Mouse (Mus musculus): ENCODE data around the gene Olfr370. TPM values are rescaled to one million over a fixed set of nuclear protein-coding genes. Genes with fewer than 3 reads are reported as not detected.

Olfr370 gene
- polyA plus RNA-seq, 1 experiment from 2014 or later: 0.10 TPM

DNA sequence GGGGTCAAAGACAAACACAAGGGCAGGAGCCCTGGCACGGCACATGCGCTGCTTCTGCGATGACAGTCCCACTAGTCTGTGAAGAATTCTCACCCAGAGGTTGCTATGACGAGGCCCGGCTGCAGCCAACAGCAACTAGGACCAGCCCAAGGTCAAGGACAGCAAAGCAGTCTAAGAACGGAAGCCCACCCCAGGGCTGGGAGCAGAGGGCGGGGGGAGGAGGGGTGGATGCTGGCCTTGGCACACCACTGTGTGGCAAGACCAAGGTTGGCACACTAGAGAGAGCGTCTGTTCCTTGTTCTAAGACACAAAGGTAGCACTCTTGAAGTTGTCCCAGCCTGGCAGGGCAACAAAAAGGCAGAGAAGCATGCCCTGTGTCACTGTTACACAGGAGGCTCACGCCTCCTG, 41.8 kb downstream of the Olfr370 start:
- Histone ChIP-seq H3K4me2 (replicated peaks) (no peak overlapping the region), H3K4me3 (no peak overlapping the region), H3K4me1 (peaks cover 61% of the 10 kb centered on the region), H3K36me3 (peaks cover 23% of the 10 kb centered on the region), H3K27me3 (no peaks in the 10 kb centered on the region), H3K9ac (no peak overlapping the region), H3K27ac (0 out of 2 replicates have a peak overlapping the region, but pooled peaks have one; percentile 30), H3K9me3 (replicated peaks) (no peaks in the 10 kb centered on the region)
- no peak for ATAC-seq (ENCODE audit: low FRiP score)
- 46% methylated on average over 9 of the region's 9 CpGs for WGBS

DNA sequence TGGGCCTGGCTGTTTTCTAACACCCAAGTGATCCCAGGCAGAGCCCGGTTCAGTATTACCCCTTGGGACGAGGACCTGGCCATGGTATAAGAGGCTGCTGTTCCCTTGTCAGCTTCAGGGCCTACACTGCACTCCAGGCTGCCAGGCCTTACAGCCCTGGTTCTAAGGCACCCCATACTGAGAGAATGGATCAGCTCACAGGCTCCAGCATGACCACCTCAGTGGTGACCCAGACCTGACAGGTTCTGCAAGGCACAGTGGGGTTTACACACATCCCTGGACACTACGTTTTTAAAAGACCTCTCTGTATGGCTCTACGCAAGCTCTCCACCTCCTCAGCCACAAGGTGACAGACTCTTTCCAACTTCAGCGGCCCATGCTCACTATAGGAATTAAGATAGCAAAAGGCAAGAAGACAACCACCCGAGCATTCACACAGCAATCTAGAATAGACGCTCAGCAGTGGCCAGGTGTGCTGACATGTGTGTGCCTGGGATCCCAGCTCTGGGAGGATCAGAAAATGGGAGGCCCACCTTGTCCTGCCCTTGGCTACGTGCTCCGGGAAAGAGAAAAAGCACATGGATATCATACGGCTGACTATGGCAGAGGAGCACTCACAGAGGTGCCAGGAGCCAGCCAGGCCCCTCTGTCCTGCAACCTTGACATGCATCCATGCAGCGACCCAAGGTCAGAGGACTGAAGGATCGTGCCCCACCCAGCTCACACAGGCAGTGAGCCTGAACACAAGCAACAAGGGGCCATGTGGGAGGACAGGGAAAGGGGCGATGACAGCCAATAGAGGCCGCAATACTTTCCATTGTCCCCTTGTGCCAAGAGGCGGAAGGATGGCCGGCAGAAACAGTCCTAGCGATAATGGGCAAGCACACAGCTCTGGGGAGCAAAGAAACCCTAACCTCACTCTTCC, 42.8 kb downstream of the Olfr370 start:
- H3K36me3 ChIP-seq: peaks cover 13% of the 10 kb centered on the region
- H3K27ac ChIP-seq: 0 out of 2 replicates have a peak overlapping the region, but pooled peaks have one; percentile 30
- no peaks in the 10 kb centered on the region for H3K27me3 ChIP-seq
- 70% methylated on average over 17 of the region's 17 CpGs for WGBS
- no peaks in the 10 kb centered on the region for H3K9me3 ChIP-seq (replicated peaks)
- H3K4me2 ChIP-seq (replicated peaks): no peak overlapping the region
- H3K4me1 ChIP-seq: peaks cover 62% of the 10 kb centered on the region
- ATAC-seq (ENCODE audit: low FRiP score): no peak
- H3K9ac ChIP-seq: peak overlapping the region; percentile 35
- no peak overlapping the region for H3K4me3 ChIP-seq

DNA sequence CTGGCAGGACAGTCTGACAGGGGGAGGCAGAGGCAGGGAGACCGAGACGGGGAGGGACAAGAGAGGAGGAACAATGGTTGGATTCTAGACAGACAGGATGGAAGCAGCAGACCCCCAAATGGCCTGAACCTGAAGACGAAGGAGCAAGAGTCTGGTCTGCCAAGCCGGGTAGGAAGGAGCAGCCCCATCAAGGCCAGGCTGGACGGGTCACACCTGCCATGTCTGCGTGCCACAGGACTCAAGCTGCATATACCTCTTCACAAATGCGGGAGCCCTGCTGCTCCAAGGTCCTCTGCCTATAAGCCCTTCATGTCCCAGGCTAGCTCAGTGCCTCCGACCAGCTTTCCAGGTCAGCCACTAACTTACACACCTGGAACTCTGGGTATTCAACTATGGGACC, 44.1 kb downstream of the Olfr370 start:
- no peak for ATAC-seq (ENCODE audit: low FRiP score)
- Histone ChIP-seq H3K4me3 (no peak overlapping the region), H3K9me3 (replicated peaks) (no peaks in the 10 kb centered on the region), H3K4me1 (peaks cover 57% of the 10 kb centered on the region), H3K27me3 (no peaks in the 10 kb centered on the region), H3K4me2 (replicated peaks) (no peak overlapping the region), H3K27ac (0 out of 2 replicates have a peak overlapping the region, but pooled peaks have one; percentile 30), H3K9ac (0 out of 2 replicates have a peak overlapping the region, but pooled peaks have one; percentile 35), H3K36me3 (peaks cover 10% of the 10 kb centered on the region)
- 87% methylated on average over 8 of the region's 8 CpGs for WGBS

DNA sequence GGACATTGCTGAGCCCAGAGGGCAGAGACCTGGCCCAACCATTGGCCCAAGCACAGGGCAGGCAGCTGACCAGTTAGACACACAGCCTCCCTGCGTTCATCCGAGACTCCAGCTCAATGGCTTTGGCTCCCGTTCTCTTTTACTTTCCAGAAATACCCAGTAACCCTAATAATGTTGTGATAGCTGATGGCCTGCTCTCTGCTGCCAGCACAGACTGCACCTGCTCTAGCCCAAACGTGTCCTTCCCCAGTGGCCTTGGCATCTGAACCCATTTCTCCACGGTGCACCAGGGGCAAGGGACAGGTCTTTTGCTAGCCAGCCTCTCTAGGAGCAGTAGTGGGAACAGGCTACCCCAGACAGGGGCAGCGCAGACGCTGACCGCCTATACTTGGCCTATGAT, 45.2 kb downstream of the Olfr370 start:
- Histone ChIP-seq H3K36me3 (peaks cover 18% of the 10 kb centered on the region), H3K4me2 (replicated peaks) (no peak overlapping the region), H3K4me3 (no peak overlapping the region), H3K27me3 (no peaks in the 10 kb centered on the region), H3K4me1 (peaks cover 46% of the 10 kb centered on the region), H3K9ac (no peak overlapping the region), H3K9me3 (replicated peaks) (no peaks in the 10 kb centered on the region), H3K27ac (no peak overlapping the region)
- WGBS: 89% methylated on average over 8 of the region's 8 CpGs
- ATAC-seq (ENCODE audit: low FRiP score): no peak

DNA sequence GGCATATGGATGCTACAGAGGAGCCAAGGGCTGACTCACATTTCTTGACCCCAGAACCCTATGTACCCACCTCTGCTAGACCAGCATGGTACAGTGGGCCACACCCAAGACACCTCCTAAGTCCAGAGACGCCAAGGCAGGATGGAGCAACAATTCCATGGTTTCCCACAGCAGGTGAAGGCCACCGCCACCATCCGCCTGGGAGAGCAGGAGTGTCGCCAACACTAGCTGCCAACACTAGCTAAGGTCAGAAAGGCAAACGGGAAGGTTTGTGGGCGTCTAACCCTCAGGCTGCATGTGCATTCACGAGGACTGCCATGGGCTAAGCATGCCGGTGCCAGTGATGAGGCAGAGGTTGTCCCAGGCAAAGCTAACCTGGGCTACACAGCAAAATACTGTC, 46.6 kb downstream of the Olfr370 start:
- no peak for ATAC-seq (ENCODE audit: low FRiP score)
- no peaks in the 10 kb centered on the region for H3K9me3 ChIP-seq (replicated peaks)
- H3K27me3 ChIP-seq: no peaks in the 10 kb centered on the region
- H3K4me1 ChIP-seq: peaks cover 37% of the 10 kb centered on the region
- peaks cover 26% of the 10 kb centered on the region for H3K36me3 ChIP-seq
- no peak overlapping the region for H3K9ac ChIP-seq
- H3K4me2 ChIP-seq (replicated peaks): no peak overlapping the region
- H3K4me3 ChIP-seq: no peak overlapping the region
- WGBS: 88% methylated on average over 8 of the region's 8 CpGs
- no peak overlapping the region for H3K27ac ChIP-seq

DNA sequence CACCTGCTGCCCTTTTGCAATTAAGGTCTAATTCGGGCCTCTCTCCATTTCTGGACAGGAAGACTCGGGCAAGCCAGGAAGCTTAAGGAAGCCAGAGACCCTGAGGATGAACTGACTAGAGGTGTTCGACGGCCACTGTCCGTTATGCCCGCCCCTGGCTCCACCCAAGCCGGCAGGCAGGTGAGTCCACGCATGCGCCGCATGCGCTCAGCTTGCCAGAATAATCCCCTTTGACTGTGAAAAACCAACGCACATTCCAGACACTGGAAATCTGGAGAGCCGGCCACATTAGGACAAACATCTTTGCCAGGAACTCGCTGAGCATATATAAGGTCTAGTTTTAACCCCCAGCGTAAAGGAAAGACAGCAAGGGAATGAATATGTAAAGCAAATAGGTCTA, 47.7 kb downstream of the Olfr370 start:
- Histone ChIP-seq H3K9me3 (replicated peaks) (no peaks in the 10 kb centered on the region), H3K4me3 (no peak overlapping the region), H3K27me3 (no peaks in the 10 kb centered on the region), H3K4me2 (replicated peaks) (no peak overlapping the region), H3K4me1 (peaks cover 32% of the 10 kb centered on the region), H3K27ac (no peak overlapping the region), H3K9ac (no peak overlapping the region), H3K36me3 (peaks cover 27% of the 10 kb centered on the region)
- ATAC-seq (ENCODE audit: low FRiP score): no peak
- 93% methylated on average over 15 of the region's 15 CpGs for WGBS

DNA sequence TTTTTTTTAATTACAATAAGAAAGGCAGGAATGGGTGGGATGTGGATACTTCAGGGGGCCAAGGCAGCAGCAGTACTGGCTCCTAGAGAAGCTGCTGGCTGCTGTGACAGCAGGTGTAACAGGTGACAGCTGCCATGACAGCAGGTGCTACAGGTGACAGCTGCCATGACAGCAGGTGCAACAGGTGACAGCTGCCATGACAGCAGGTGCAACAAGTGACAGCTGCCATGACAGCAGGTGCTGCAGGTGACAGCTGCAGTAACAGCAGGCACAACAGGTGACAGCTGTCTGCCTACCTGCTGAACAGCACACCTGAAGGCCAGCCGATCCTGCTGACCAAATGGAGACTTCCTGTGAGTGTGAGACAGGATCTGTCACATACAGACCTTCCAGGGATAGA, 49.2 kb downstream of the Olfr370 start:
- Histone ChIP-seq H3K27me3 (no peaks in the 10 kb centered on the region), H3K9ac (no peak overlapping the region), H3K36me3 (peaks cover 28% of the 10 kb centered on the region), H3K4me3 (no peak overlapping the region), H3K4me1 (peaks cover 26% of the 10 kb centered on the region), H3K9me3 (replicated peaks) (no peaks in the 10 kb centered on the region), H3K4me2 (replicated peaks) (no peak overlapping the region), H3K27ac (no peak overlapping the region)
- WGBS: 83% methylated on average over 1 of the region's 1 CpGs
- no peak for ATAC-seq (ENCODE audit: low FRiP score)

DNA sequence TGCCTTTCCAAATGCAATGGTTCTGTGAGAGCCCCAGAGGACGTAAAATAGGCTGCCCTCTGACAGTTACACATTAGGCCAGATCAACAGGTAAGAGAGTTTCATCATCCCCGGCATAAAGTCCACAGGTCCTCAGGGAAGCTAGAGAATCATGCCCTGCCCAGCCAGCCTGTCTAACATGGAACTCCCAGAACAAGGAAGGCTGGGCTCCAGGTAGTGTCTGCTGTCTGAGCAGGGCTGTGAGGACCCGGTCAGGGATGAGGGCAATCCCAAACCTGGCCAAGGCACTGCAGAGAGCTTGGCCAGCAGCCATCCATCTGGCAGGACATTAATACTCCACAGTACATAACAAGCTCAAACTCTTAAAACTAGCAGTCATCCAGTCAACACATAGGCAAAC, 49.8 kb downstream of the Olfr370 start:
- Histone ChIP-seq H3K4me2 (replicated peaks) (no peak overlapping the region), H3K27me3 (no peaks in the 10 kb centered on the region), H3K36me3 (peaks cover 34% of the 10 kb centered on the region), H3K27ac (no peak overlapping the region), H3K4me1 (peaks cover 27% of the 10 kb centered on the region), H3K9ac (no peak overlapping the region), H3K9me3 (replicated peaks) (no peaks in the 10 kb centered on the region), H3K4me3 (no peak overlapping the region)
- ATAC-seq (ENCODE audit: low FRiP score): no peak
- 89% methylated on average over 3 of the region's 3 CpGs for WGBS

DNA sequence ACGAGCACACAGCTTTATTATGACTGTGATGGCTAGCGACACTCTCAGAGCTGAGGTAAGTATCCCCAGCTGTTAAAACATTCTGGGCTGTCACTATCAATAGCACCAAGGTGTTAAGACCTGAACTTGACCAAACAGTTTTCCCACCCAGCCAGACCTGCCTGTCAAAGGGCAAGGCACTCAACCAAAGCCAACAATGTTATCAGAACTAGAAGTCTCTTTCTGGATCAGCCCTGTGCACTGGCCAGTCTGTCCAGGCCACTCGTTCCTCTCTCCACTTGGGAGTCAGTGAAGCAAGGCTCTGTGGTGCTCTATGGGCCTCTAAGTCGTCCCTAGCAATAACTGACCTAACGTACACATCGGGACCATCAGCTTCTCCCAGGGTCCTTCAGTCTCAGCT, 52.1 kb downstream of the Olfr370 start:
- Histone ChIP-seq H3K27ac (no peak overlapping the region), H3K9ac (no peak overlapping the region), H3K4me2 (replicated peaks) (no peak overlapping the region), H3K4me1 (peaks cover 41% of the 10 kb centered on the region), H3K36me3 (peaks cover 34% of the 10 kb centered on the region), H3K27me3 (no peaks in the 10 kb centered on the region), H3K9me3 (replicated peaks) (no peaks in the 10 kb centered on the region), H3K4me3 (no peak overlapping the region)
- ATAC-seq (ENCODE audit: low FRiP score): no peak
- WGBS: 76% methylated on average over 6 of the region's 6 CpGs

DNA sequence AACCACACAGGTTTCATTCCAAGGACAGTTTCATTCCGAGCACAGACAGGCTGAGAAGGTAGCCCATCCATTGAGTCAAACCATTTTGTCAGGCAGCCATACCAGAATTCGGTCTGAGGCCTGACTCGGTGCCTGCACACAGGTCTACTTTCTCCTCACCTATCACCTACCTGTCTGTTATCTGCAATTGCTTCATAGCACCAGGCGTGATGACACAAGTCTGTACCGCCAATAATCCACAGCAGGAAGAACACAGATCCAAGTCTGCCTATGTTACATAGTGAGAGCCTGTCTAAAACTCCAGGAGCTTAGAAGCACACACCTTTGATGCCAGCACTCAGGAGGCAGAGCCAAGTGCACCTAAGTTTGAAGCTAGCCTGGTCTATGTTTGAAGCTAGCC, 53.3 kb downstream of the Olfr370 start:
- no peak for ATAC-seq (ENCODE audit: low FRiP score)
- Histone ChIP-seq H3K36me3 (peaks cover 29% of the 10 kb centered on the region), H3K4me3 (no peak overlapping the region), H3K4me2 (replicated peaks) (no peak overlapping the region), H3K9me3 (replicated peaks) (no peaks in the 10 kb centered on the region), H3K27me3 (no peaks in the 10 kb centered on the region), H3K27ac (no peak overlapping the region), H3K9ac (no peak overlapping the region), H3K4me1 (peaks cover 49% of the 10 kb centered on the region)
- WGBS: 97% methylated on average over 5 of the region's 5 CpGs

DNA sequence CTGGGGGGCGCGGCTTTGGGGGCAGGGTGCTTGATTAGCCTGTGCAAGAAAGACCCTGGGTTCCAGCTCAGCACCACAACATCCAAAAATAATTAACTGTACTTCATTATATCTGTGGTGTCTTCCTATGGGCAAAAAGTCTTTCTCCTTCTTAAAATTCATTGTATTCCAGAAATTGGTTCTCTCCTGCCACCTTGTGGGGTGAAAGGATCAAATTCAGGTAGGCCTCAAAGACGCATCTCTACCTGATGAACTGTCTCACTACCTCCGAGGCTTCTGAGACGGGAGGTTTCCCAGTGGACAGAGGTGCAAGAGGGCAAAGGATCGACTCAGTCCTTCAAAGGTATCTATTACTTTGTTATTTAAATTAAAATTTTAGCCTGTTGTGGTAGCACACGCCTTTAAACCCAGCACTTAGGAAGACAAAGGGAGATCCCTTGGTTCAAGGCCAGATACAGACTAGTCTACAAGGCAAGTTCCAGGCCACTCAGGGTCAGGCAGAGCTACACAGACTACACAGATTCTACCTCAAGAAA, 55.0 kb downstream of the Olfr370 start:
- no peaks in the 10 kb centered on the region for H3K27me3 ChIP-seq
- H3K27ac ChIP-seq: no peak overlapping the region
- 83% methylated on average over 7 of the region's 7 CpGs for WGBS
- H3K4me3 ChIP-seq: no peak overlapping the region
- H3K9ac ChIP-seq: no peak overlapping the region
- H3K9me3 ChIP-seq (replicated peaks): no peaks in the 10 kb centered on the region
- no peak for ATAC-seq (ENCODE audit: low FRiP score)
- H3K36me3 ChIP-seq: peaks cover 20% of the 10 kb centered on the region
- peaks cover 49% of the 10 kb centered on the region for H3K4me1 ChIP-seq
- H3K4me2 ChIP-seq (replicated peaks): no peak overlapping the region

DNA sequence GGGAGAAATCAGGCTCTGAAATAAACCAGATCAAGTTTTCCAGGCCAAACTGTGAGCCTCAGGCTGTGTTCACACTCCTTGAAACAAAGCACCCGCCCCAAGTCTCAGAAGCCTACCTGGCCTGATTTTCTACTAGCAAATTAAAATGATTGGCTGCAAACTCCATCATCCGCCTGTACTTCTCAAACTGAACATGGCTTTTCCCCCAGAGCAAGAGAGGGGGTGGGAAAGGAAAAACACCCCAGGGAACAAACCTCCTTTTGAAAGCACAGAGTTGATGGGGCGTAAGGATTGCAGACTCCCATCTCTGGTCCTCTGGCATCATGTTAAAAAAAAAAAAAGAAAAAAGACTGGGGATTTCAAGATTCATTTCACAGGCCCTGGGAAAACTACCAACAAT, 57.1 kb downstream of the Olfr370 start:
- Histone ChIP-seq H3K9me3 (replicated peaks) (no peaks in the 10 kb centered on the region), H3K27ac (0 out of 2 replicates have a peak overlapping the region, but pooled peaks have one; percentile 23), H3K36me3 (0 out of 2 replicates have a peak, but pooled peaks cover 11% of the 10 kb centered on the region), H3K9ac (peak overlapping the region; percentile 88), H3K4me1 (peaks cover 46% of the 10 kb centered on the region), H3K4me2 (replicated peaks) (peak overlapping the region; percentile 84), H3K4me3 (peak overlapping the region; percentile 80), H3K27me3 (no peaks in the 10 kb centered on the region)
- no peak for ATAC-seq (ENCODE audit: low FRiP score)
- 67% methylated on average over 3 of the region's 3 CpGs for WGBS
